Mouse (Mus musculus) CH12.LX (cell line): ENCODE measurements at regions not wholly inside any gene's neighbourhood (a gene's known extent, or its start where the extent isn't known, plus 50 kb on each side); places are given as distances from the start of the nearest gene placed in this dataset.

Experiments
- DNase-seq: peaks from one replicate; pipeline ENCODE4 v3.0.0-alpha.2; 2013; ENCODE audit errors: extremely low read depth
- H3K27ac ChIP-seq: 2 replicates; pipeline ENCODE4 v1.5.1; 2012; ENCODE audit warnings: low read depth, mild to moderate bottlenecking, control low read depth, moderate library complexity; ENCODE audit not compliant: insufficient read depth
- H3K27me3 ChIP-seq: replicated peaks from 2 replicates; pipeline ENCODE3; 2012; ENCODE audit warnings: inconsistent platforms
- H3K36me3 ChIP-seq, 2 experiments: replicated peaks in 1 of 2; 2 replicates each; pipeline versions ENCODE3 to v1.6.1; 2012; ENCODE audit warnings: inconsistent platforms in 1 of 2, low read length in 1 of 2, mild to moderate bottlenecking in 1 of 2, mixed read lengths in 1 of 2, moderate library complexity in 1 of 2; ENCODE audit not compliant: control insufficient read depth in 1 of 2, insufficient read depth in 1 of 2
- H3K4me1 ChIP-seq, 2 experiments: 2 replicates each; pipeline ENCODE4 v1.6.1; 2012; ENCODE audit warnings: inconsistent platforms in 1 of 2, moderate library complexity in 1 of 2; ENCODE audit not compliant: insufficient read depth in 2 of 2, control insufficient read depth in 1 of 2
- H3K4me2 ChIP-seq: 2 replicates; pipeline ENCODE4 v1.6.1; 2012; ENCODE audit warnings: low read depth, mild to moderate bottlenecking, control low read depth; ENCODE audit not compliant: poor library complexity, insufficient read depth, severe bottlenecking
- H3K4me3 ChIP-seq, 3 experiments: fragments of 150-350 bp in 1 of 3; sonication (generic) in 1 of 3; replicated peaks in 1 of 3; 2 replicates each; pipeline versions ENCODE3 to v1.5.1; 2011 to 2012; ENCODE audit warnings: low read depth in 2 of 3, low read length in 2 of 3, mild to moderate bottlenecking in 2 of 3, moderate library complexity in 2 of 3, control low read depth in 1 of 3, improper control_type of control experiment in 1 of 3, inconsistent platforms in 1 of 3, mixed read lengths in 1 of 3; ENCODE audit not compliant: poor library complexity in 1 of 3
- H3K79me2 ChIP-seq: replicated peaks from 2 replicates; pipeline ENCODE4 v1.6.1; 2012; ENCODE audit warnings: mild to moderate bottlenecking, moderate library complexity; ENCODE audit not compliant: control insufficient read depth, poor library complexity, insufficient read depth, severe bottlenecking; ENCODE audit errors: extremely low read depth
- H3K9ac ChIP-seq: 2 replicates; pipeline ENCODE4 v1.6.1; 2012; ENCODE audit warnings: low read depth, mild to moderate bottlenecking, control low read depth, moderate library complexity; ENCODE audit not compliant: insufficient read depth
- H3K9me3 ChIP-seq: replicated peaks from 2 replicates; pipeline ENCODE3; 2012; ENCODE audit warnings: low read length, inconsistent platforms, mixed read lengths
- BHLHE40 ChIP-seq: IDR thresholded peaks from 2 replicates; pipeline ENCODE4 v1.6.1; 2011; ENCODE audit warnings: mild to moderate bottlenecking, low read depth, low read length, improper control_type of control experiment
- CHD1 ChIP-seq: IDR thresholded peaks from 2 replicates; pipeline ENCODE4 v1.6.1; 2012; ENCODE audit warnings: low read depth, low read length, improper control_type of control experiment, inconsistent platforms
- CHD2 ChIP-seq: IDR thresholded peaks from 2 replicates; pipeline ENCODE4 v1.6.1; 2011; ENCODE audit warnings: low read length, improper control_type of control experiment
- E2F4 ChIP-seq: IDR thresholded peaks from 2 replicates; pipeline ENCODE4 v1.6.1; 2011; ENCODE audit warnings: low read depth, low read length, improper control_type of control experiment; ENCODE audit not compliant: insufficient replicate concordance
- EP300 ChIP-seq: IDR thresholded peaks from 2 replicates; pipeline ENCODE4 v1.6.1; 2011; ENCODE audit warnings: low read length, improper control_type of control experiment
- ETS1 ChIP-seq: conservative IDR thresholded peaks from 2 replicates; pipeline ENCODE4 v1.6.1; 2012; ENCODE audit warnings: low read depth, mild to moderate bottlenecking, inconsistent platforms, low read length, improper control_type of control experiment, moderate library complexity
- GABPA ChIP-seq: IDR thresholded peaks from 2 replicates; pipeline ENCODE4 v1.6.1; 2012; ENCODE audit warnings: low read depth, low read length, improper control_type of control experiment, inconsistent platforms; ENCODE audit not compliant: insufficient replicate concordance
- HCFC1 ChIP-seq: IDR thresholded peaks from 2 replicates; pipeline ENCODE4 v1.6.1; 2012; ENCODE audit warnings: low read depth, mild to moderate bottlenecking, inconsistent platforms, low read length, improper control_type of control experiment
- JUND ChIP-seq: conservative IDR thresholded peaks from 2 replicates; pipeline ENCODE4 v1.6.1; 2011; ENCODE audit warnings: low read depth, low read length, improper control_type of control experiment
- MAZ ChIP-seq: IDR thresholded peaks from 2 replicates; pipeline ENCODE4 v1.6.1; 2012; ENCODE audit warnings: low read depth, mild to moderate bottlenecking, inconsistent platforms, low read length, improper control_type of control experiment, moderate library complexity
- MEF2A ChIP-seq: IDR thresholded peaks from 2 replicates; pipeline ENCODE4 v1.6.1; 2014; ENCODE audit warnings: low read depth, mild to moderate bottlenecking, inconsistent platforms, low read length, improper control_type of control experiment, borderline replicate concordance
- MXI1 ChIP-seq: IDR thresholded peaks from 2 replicates; pipeline ENCODE4 v1.6.1; 2011; ENCODE audit warnings: mild to moderate bottlenecking, low read depth, low read length, improper control_type of control experiment
- MYC ChIP-seq: IDR thresholded peaks from 2 replicates; pipeline ENCODE4 v1.6.1; 2011; ENCODE audit warnings: low read depth, mild to moderate bottlenecking, improper control_type of control experiment, low read length
- NELFE ChIP-seq: IDR thresholded peaks from 2 replicates; pipeline ENCODE4 v1.6.1; 2011; ENCODE audit warnings: low read depth, low read length, improper control_type of control experiment
- PAX5 ChIP-seq: IDR thresholded peaks from 2 replicates; pipeline ENCODE4 v1.6.1; 2012; ENCODE audit warnings: low read length, inconsistent platforms, mixed read lengths
- POLR2AphosphoS2 ChIP-seq: IDR thresholded peaks from 2 replicates; pipeline ENCODE4 v1.6.1; 2011; ENCODE audit warnings: low read depth, low read length, improper control_type of control experiment
- RAD21 ChIP-seq: IDR thresholded peaks from 2 replicates; pipeline ENCODE4 v1.6.1; 2011; ENCODE audit warnings: low read depth, mild to moderate bottlenecking, low read length, improper control_type of control experiment, moderate library complexity
- SIN3A ChIP-seq: IDR thresholded peaks from 2 replicates; pipeline ENCODE4 v1.6.1; 2012; ENCODE audit warnings: low read length, improper control_type of control experiment, inconsistent platforms
- SMC3 ChIP-seq: IDR thresholded peaks from 2 replicates; pipeline ENCODE4 v1.6.1; 2011; ENCODE audit warnings: low read depth, low read length, improper control_type of control experiment
- TCF12 ChIP-seq: IDR thresholded peaks from 2 replicates; pipeline ENCODE4 v1.6.1; 2014; ENCODE audit warnings: low read depth, mild to moderate bottlenecking, inconsistent platforms, low read length, improper control_type of control experiment
- USF1 ChIP-seq: IDR thresholded peaks from 2 replicates; pipeline ENCODE4 v1.6.1; 2014; ENCODE audit warnings: low read depth, mild to moderate bottlenecking, inconsistent platforms, low read length, improper control_type of control experiment
- ZC3H11A ChIP-seq: IDR thresholded peaks from 2 replicates; pipeline ENCODE4 v1.6.1; 2012; ENCODE audit warnings: low read depth, mild to moderate bottlenecking, inconsistent platforms, low read length, improper control_type of control experiment
- ZKSCAN1 ChIP-seq: IDR thresholded peaks from 2 replicates; pipeline ENCODE4 v1.6.1; 2012; ENCODE audit warnings: low read depth, inconsistent platforms, low read length, improper control_type of control experiment, borderline replicate concordance
- ZMIZ1 ChIP-seq: IDR thresholded peaks from 2 replicates; pipeline ENCODE4 v1.6.1; 2012; ENCODE audit warnings: low read depth, mild to moderate bottlenecking, inconsistent platforms, low read length, improper control_type of control experiment
- dilution Hi-C: fragments of 300-500 bp; cut with MboI; formaldehyde crosslinking; loops from 2 replicates; pipeline ENCODE4 v1.14.3; 2020; ENCODE audit warnings: low sequenced_read_pairs; ENCODE audit not compliant: extremely low pct_unique_long_range_greater_than_20kb, extremely low pct_ligation_motif_present
- in situ Hi-C: fragments of 300-500 bp; cut with MboI; formaldehyde crosslinking; loops from 3 replicates; pipeline ENCODE4 v1.14.3; 2019; ENCODE audit warnings: low sequenced_read_pairs, low pct_ligation_motif_present, low pct_unique_long_range_greater_than_20kb, mixed read lengths

DNA sequence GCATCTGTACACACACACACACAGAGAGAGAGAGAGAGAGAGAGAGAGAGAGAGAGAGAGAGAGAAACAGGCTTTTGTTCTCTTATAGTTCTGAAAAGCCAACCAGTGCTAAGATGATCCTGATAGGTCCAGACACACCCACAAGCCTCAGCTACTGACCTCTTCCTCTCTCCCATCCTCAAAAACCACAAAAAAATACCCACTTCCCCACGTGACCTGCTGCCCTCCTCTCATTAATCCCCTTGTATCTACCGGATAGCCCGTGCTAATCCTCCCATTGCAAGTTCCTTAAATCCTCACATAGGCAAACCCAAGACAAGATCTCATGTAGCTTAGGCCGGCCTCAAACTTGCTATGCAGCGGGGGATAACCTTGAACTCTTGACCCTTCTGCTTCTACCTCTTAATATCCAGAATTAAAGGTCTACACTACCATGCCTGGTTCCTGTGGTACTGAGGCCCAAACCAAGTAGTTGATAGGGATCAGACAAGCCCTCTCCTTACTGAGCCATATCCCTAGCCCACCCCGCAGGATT lies 123.3 kb downstream of the Inhbb start:
- Histone ChIP-seq H3K36me3 (no peaks in the 10 kb centered on the region), H3K27ac (no peak overlapping the region), H3K4me1 (no peaks in the 10 kb centered on the region), H3K79me2 (no peaks in the 10 kb centered on the region), H3K27me3 (no peaks in the 10 kb centered on the region), H3K4me2 (no peak overlapping the region)
- dilution Hi-C loops = no loop called here
- TF ChIP-seq MEF2A (no peak), BHLHE40 (no peak), RAD21 (no peak), MXI1 (no peak), ZC3H11A (no peak), NELFE (no peak), ZKSCAN1 (no peak), HCFC1 (no peak), SIN3A (no peak), ZMIZ1 (no peak), GABPA (no peak), SMC3 (no peak), CHD1 (no peak), CHD2 (no peak)
- TF ChIP-seq, all 38 proteins: peak for 0
- Histone ChIP-seq H3K9ac (no peak overlapping the region), H3K4me3 (no peak overlapping the region), H3K9me3 (peaks cover 76% of the 10 kb centered on the region)
- in situ Hi-C loops = no loop called here
- no peak for DNase-seq

DNA sequence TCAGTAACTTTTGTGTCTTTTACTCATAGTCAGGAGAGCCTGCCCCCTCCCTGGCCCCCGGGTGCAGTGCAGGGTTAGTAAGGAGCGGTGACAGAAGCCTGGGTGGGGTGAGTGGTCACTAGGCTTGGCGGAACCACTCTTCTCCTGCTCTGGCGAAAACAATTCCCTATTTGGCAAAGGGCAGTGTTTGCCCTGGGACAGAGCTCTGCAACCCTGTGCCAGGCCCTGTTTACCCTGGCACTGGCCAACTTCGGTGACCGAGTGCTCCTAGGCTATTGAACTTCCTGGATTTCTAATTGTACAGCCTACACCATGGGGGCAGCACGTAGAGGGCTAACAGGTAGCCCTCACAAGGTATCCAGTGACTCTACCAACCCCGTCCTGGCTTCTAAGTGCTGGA lies 126.9 kb downstream of the Inhbb start:
- in situ Hi-C loops = no loop called here

More for the DNA sequence above, 126.9 kb downstream of the Inhbb start:
- Histone ChIP-seq H3K9ac (no peak overlapping the region), H3K36me3 (no peaks in the 10 kb centered on the region), H3K9me3 (peaks cover 75% of the 10 kb centered on the region), H3K4me2 (no peak overlapping the region), H3K4me1 (no peaks in the 10 kb centered on the region)
- dilution Hi-C loops = no loop called here
- TF ChIP-seq PAX5 (no peak), E2F4 (no peak), USF1 (no peak), GABPA (no peak), TCF12 (no peak), CHD2 (no peak), MAZ (no peak), ETS1 (no peak), NELFE (no peak), POLR2AphosphoS2 (no peak), JUND (no peak), MYC (no peak), EP300 (no peak), ZC3H11A (no peak)
- TF ChIP-seq, all 38 proteins: peak for 0
- no peaks in the 10 kb centered on the region for H3K27me3 ChIP-seq
- no peaks in the 10 kb centered on the region for H3K79me2 ChIP-seq
- DNase-seq = no peak
- no peak overlapping the region for H3K27ac ChIP-seq
- no peak overlapping the region for H3K4me3 ChIP-seq
